Mouse (Mus musculus) neutrophil, adult 83 days (primary cell): ENCODE data around the gene Fjx1. TPM values are rescaled to one million over a fixed set of nuclear protein-coding genes. Genes with fewer than 3 reads are reported as not detected.

Experiments used
- total RNA-seq, 2 experiments: library from RNA; stranded (reverse); gene quantifications; one replicate each; pipeline ENCODE4 v1.2.4; 2023

Fjx1 gene
- not detected for total RNA-seq

DNA sequence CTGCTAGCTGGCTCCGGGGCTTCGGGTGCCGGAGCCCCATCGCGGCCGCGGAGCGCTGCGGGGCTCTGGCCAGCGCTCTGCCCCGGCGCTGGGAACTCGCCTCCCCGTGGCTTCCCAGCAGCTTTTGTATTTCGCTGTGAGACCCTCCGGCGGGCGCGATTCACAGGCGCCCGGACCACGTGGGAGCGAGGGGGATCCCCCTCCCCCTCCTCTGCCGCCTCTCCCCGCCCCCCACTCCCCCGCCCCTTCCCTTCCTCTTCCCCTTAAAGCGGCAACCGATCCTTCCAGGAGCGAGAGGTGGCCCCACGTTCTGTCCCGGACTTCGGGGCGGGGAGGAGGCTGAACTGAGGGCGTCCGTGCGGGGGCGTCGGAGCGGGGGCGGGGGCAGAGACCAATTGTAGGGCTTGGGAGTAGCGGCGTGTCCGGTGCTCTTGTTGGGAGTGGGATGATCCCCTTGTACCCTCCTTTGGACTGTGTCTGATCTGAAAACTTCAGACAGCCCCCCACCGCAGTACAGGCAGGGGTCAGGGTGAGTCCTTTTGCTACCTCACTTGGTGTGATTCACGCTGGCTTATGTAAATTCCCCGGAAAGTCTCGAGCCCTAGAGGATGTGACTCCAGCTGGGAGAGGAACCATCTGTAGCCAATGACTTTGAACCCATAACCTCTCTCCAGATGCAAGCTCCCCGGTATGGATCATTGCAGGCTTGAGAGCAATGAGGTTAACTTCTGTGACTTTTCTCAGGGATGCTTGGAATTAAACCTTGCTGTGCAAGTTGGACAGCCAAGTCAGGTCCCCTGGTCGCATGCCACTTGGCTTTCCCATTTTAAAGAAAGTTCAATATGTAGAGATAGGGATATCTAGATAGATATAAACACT lies at the start of gene Fjx1:
Fjx1 (minus strand) TSS at position 829 of the 879 bp plus-strand sequence.

DNA sequence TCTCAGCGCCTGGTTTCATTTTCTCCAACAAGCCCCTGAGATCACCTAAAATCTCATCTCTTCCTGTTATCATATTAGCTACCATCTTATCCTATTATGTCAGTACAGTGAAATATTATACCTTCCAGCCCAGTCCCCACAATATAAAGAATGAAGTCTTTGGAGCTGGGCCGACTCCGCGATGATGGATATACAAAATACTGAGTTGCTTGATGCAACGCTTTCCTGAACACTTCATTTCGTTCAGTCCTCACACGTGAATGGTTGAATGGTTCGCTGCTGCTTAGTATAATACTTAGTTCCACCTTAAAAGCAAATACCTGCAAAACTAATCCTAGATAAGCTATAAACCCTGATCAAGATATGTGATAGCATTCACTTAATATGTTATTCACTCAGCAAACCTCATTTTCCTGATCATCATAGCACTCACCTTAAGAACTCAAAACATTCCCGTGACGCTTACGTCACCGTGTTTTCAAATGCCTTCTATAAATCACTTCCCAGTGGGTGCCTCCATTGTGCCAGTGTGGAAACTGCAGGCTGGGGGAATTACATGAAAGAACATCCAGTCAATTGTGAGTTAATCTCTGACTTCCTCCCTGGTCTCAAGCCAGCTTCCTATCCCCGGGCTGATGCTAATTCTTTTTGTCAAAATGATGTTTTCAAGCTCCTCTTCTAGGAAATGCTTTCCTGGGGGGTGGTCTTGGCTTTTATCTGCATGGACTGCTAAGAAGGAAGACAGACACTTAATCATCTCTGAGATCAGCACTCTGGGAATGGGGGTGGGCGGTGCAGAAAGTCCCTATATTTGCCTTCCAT lies 44.7 kb downstream of the Fjx1 start, which contains the start of gene Trim44:
Trim44 (minus strand) TSS at position 466 of the 822 bp plus-strand sequence.

Other genes with a start within 250 kb of the Fjx1 start
- 10 to 100 TPM; 11.3 to 13.6 TPM for gene Trim44, start 44.7 kb downstream of the Fjx1 start, total RNA-seq
- gene Pamr1, start 97.5 kb upstream of the Fjx1 start, total RNA-seq, result not detected
- gene Slc1a2, start 206.2 kb upstream of the Fjx1 start, total RNA-seq, result not detected